Mouse (Mus musculus): ENCODE measurements around the gene Rps29. TPM values are rescaled to one million over a fixed set of nuclear protein-coding genes. Genes with fewer than 3 reads are reported as not detected.
"Not testable (repeated sequence)": the region's sequence is repeated elsewhere in the genome, so short reads cannot be mapped to it uniquely, and the experiment has no call there.

The Rps29 gene
- 1,249 and 1,400 TPM in 2 replicates for polyA plus RNA-seq (2014; fragmentation: Nextera tagmentation; extraction: Ambion mirVana)

GRCm38 (mm10) chr12:69158765-69159577, at the start of gene Rps29:
Rps29 (minus strand) TSS chr12:69159186.
- ATAC-seq (replicated peaks; ENCODE audit: insufficient number of reproducible peaks, low FRiP score, low TSS enrichment), result peak; percentile 98

GRCm38 (mm10) chr12:69208520-69208919, 49.5 kb upstream of the Rps29 start:
- no peak for ATAC-seq (replicated peaks; ENCODE audit: insufficient number of reproducible peaks, low FRiP score, low TSS enrichment)
- Histone ChIP-seq H3K27ac (ENCODE audit: low read depth, low read length) (no peak overlapping the region), H3K36me3 (ENCODE audit: control insufficient read depth, insufficient read depth, low read length) (peaks cover 5% of the 10 kb centered on the region), H3K4me2 (no peak overlapping the region), H3K9ac (ENCODE audit: low read depth, low read length) (no peak overlapping the region), H3K4me1 (ENCODE audit: control insufficient read depth, insufficient read depth, low read length) (no peaks in the 10 kb centered on the region), H3K27me3 (ENCODE audit: control insufficient read depth, insufficient read depth, low read length) (no peaks in the 10 kb centered on the region), H3K4me3 (ENCODE audit: low read depth, low read length) (no peak overlapping the region), H3K9me3 (replicated peaks; ENCODE audit: control insufficient read depth, low read length) (no peaks in the 10 kb centered on the region)
- WGBS (ENCODE audit: insufficient replicate concordance), result 85% methylated on average over 2 of the region's 2 CpGs

More at GRCm38 (mm10) chr12:69158765-69159577, at the start of gene Rps29:
- Histone ChIP-seq H3K4me3 (ENCODE audit: low read depth, low read length) (peak within 1 kb of the TSS; percentile 79), H3K27ac (ENCODE audit: low read depth, low read length) (peak within 1 kb of the TSS; percentile 91), H3K4me2 (peak within 1 kb of the TSS; percentile 74), H3K36me3 (ENCODE audit: control insufficient read depth, insufficient read depth, low read length) (peaks cover 18% of the 10 kb centered on the region), H3K9ac (ENCODE audit: low read depth, low read length) (peak within 1 kb of the TSS; percentile 95)
- WGBS (ENCODE audit: insufficient replicate concordance), result under 1% methylated on average over 56 of the region's 68 CpGs
- not testable (repeated sequence) for H3K9me3 ChIP-seq (replicated peaks; ENCODE audit: control insufficient read depth, low read length); H3K4me1 ChIP-seq (ENCODE audit: control insufficient read depth, insufficient read depth, low read length); H3K27me3 ChIP-seq (ENCODE audit: control insufficient read depth, insufficient read depth, low read length)

DNA sequence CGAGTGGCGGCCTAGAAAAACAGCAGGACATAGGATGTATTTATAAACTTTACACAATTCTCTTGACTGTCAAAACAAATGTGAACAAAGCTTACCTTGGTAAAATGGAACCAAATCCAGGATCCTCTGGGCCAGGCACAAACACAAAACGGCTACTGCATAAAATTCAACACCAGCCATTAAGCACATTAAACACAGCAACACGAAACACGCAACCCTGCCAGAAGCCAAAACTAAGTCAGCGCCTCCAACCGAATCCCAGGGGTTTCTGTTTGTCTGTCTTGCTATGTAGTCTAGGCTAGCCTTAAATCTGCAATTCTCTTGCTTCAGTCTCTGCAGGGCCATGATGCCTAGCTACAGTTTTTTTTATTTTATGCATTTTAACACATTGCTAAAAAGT, 48.9 kb upstream of the Rps29 start:
- Histone ChIP-seq H3K4me3 (ENCODE audit: low read depth, low read length) (no peak overlapping the region), H3K9me3 (replicated peaks; ENCODE audit: control insufficient read depth, low read length) (no peaks in the 10 kb centered on the region), H3K27ac (ENCODE audit: low read depth, low read length) (no peak overlapping the region), H3K9ac (ENCODE audit: low read depth, low read length) (no peak overlapping the region), H3K27me3 (ENCODE audit: control insufficient read depth, insufficient read depth, low read length) (no peaks in the 10 kb centered on the region), H3K4me1 (ENCODE audit: control insufficient read depth, insufficient read depth, low read length) (no peaks in the 10 kb centered on the region), H3K36me3 (ENCODE audit: control insufficient read depth, insufficient read depth, low read length) (peaks cover 3% of the 10 kb centered on the region), H3K4me2 (no peak overlapping the region)
- 95% methylated on average over 7 of the region's 7 CpGs for WGBS (ENCODE audit: insufficient replicate concordance)
- no peak for ATAC-seq (replicated peaks; ENCODE audit: insufficient number of reproducible peaks, low FRiP score, low TSS enrichment)

DNA sequence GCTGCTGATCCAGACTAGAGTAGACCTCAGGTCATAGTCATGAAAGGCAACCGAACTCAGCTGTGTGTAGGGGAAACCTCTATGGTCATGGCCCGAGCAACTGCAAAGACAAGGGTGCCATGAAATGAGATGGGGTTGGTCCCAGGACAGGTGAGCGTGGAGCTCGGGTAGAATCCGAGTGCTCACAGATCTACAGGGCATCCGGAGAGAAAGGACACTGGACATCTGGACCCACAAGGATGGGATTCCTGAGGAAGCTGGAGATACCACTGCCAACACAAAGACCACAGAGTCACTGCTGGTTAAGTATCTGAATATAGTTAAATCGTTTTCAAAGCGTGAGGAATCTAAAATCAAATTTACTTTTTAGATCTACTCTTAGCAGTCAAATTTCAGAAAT, 48.4 kb upstream of the Rps29 start:
- Histone ChIP-seq H3K36me3 (ENCODE audit: control insufficient read depth, insufficient read depth, low read length) (peaks cover 3% of the 10 kb centered on the region), H3K9me3 (replicated peaks; ENCODE audit: control insufficient read depth, low read length) (no peaks in the 10 kb centered on the region), H3K9ac (ENCODE audit: low read depth, low read length) (no peak overlapping the region), H3K4me2 (no peak overlapping the region), H3K4me1 (ENCODE audit: control insufficient read depth, insufficient read depth, low read length) (no peaks in the 10 kb centered on the region), H3K27ac (ENCODE audit: low read depth, low read length) (no peak overlapping the region), H3K27me3 (ENCODE audit: control insufficient read depth, insufficient read depth, low read length) (no peaks in the 10 kb centered on the region), H3K4me3 (ENCODE audit: low read depth, low read length) (no peak overlapping the region)
- ATAC-seq (replicated peaks; ENCODE audit: insufficient number of reproducible peaks, low FRiP score, low TSS enrichment), result no peak
- 85% methylated on average over 8 of the region's 8 CpGs for whole genome bisulfite sequencing (ENCODE audit: insufficient replicate concordance)

GRCm38 (mm10) chr12:69204052-69204833, 45.3 kb upstream of the Rps29 start, which contains the start of gene Gm49384:
Gm49384 (minus strand) TSS chr12:69204267.
- H3K36me3 ChIP-seq (ENCODE audit: control insufficient read depth, insufficient read depth, low read length), result peaks cover 9% of the 10 kb centered on the region
- H3K27ac ChIP-seq (ENCODE audit: low read depth, low read length), result no peak within 1 kb of the TSS
- H3K4me1 ChIP-seq (ENCODE audit: control insufficient read depth, insufficient read depth, low read length), result no peaks in the 10 kb centered on the region
- H3K4me3 ChIP-seq (ENCODE audit: low read depth, low read length), result no peak within 1 kb of the TSS
- H3K27me3 ChIP-seq (ENCODE audit: control insufficient read depth, insufficient read depth, low read length), result no peaks in the 10 kb centered on the region
- no peak within 1 kb of the TSS for H3K4me2 ChIP-seq
- no peaks in the 10 kb centered on the region for H3K9me3 ChIP-seq (replicated peaks; ENCODE audit: control insufficient read depth, low read length)
- 86% methylated on average over 16 of the region's 16 CpGs for WGBS (ENCODE audit: insufficient replicate concordance)
- H3K9ac ChIP-seq (ENCODE audit: low read depth, low read length), result no peak within 1 kb of the TSS
- ATAC-seq (replicated peaks; ENCODE audit: insufficient number of reproducible peaks, low FRiP score, low TSS enrichment), result no peak

DNA sequence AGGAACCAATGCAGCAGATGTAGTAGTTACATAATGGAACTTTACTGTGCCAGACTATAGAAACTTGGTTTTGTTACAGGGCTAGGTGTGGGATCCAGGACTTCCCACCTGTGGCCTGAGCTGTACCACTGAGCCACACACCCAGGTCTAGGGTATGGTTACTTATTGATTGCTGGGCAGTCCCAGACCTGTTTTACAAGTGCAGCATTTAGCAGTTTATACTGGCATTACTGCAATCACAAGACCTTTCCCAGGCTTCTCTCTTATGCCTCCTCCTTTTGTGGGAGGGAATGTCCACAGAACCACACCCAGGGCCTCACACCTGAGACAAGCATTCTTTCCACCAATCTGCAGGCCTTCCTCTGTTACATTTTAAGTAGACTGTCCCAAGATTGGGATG, 40.0 kb upstream of the Rps29 start:
- peak overlapping the region; percentile 9; the same call in 1 of the 2 replicates for H3K4me2 ChIP-seq
- ATAC-seq (replicated peaks; ENCODE audit: insufficient number of reproducible peaks, low FRiP score, low TSS enrichment), result no peak

DNA sequence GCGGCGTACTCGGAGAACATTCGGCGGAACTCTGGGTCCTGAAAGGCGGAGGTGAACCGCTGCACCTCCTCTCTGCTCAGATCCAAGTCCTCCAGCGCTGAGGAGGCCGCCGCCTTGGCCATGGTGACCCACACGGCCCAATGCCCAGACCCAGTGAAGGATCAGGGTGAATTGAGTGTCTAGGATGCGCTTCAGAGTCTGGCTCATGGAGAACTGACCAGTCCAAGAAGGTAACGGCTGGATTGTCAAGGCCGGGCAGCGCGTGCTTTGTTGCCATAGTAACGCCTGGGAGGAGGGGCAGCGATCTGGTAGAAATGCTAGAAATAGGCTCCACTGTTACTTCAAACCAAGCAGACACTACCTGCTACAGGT, 39.2 kb upstream of the Rps29 start, which contains the start of gene Dnaaf2:
Gene Dnaaf2, minus strand, starts transcription at position 266 of the 372 bp plus-strand sequence.
- ATAC-seq (replicated peaks; ENCODE audit: insufficient number of reproducible peaks, low FRiP score, low TSS enrichment), result peak; percentile 33
- Histone ChIP-seq H3K4me2 (peak within 1 kb of the TSS; percentile 99), H3K27ac (ENCODE audit: low read depth, low read length) (peak within 1 kb of the TSS; percentile 81), H3K9ac (ENCODE audit: low read depth, low read length) (peak within 1 kb of the TSS; percentile 93), H3K9me3 (replicated peaks; ENCODE audit: control insufficient read depth, low read length) (no peaks in the 10 kb centered on the region), H3K27me3 (ENCODE audit: control insufficient read depth, insufficient read depth, low read length) (no peaks in the 10 kb centered on the region), H3K4me1 (ENCODE audit: control insufficient read depth, insufficient read depth, low read length) (peaks cover 14% of the 10 kb centered on the region), H3K4me3 (ENCODE audit: low read depth, low read length) (peak within 1 kb of the TSS; percentile 97), H3K36me3 (ENCODE audit: control insufficient read depth, insufficient read depth, low read length) (peaks cover 6% of the 10 kb centered on the region; the same call in 1 of the 2 replicates)
- WGBS (ENCODE audit: insufficient replicate concordance), result 0% methylated on average over 18 of the region's 18 CpGs

More for the DNA sequence above, 40.0 kb upstream of the Rps29 start:
- Histone ChIP-seq H3K9ac (ENCODE audit: low read depth, low read length) (no peak overlapping the region), H3K27ac (ENCODE audit: low read depth, low read length) (no peak overlapping the region), H3K4me1 (ENCODE audit: control insufficient read depth, insufficient read depth, low read length) (peaks cover 14% of the 10 kb centered on the region), H3K27me3 (ENCODE audit: control insufficient read depth, insufficient read depth, low read length) (no peaks in the 10 kb centered on the region), H3K9me3 (replicated peaks; ENCODE audit: control insufficient read depth, low read length) (no peaks in the 10 kb centered on the region), H3K4me3 (ENCODE audit: low read depth, low read length) (no peak overlapping the region), H3K36me3 (ENCODE audit: control insufficient read depth, insufficient read depth, low read length) (peaks cover 6% of the 10 kb centered on the region; the same call in 1 of the 2 replicates)

DNA sequence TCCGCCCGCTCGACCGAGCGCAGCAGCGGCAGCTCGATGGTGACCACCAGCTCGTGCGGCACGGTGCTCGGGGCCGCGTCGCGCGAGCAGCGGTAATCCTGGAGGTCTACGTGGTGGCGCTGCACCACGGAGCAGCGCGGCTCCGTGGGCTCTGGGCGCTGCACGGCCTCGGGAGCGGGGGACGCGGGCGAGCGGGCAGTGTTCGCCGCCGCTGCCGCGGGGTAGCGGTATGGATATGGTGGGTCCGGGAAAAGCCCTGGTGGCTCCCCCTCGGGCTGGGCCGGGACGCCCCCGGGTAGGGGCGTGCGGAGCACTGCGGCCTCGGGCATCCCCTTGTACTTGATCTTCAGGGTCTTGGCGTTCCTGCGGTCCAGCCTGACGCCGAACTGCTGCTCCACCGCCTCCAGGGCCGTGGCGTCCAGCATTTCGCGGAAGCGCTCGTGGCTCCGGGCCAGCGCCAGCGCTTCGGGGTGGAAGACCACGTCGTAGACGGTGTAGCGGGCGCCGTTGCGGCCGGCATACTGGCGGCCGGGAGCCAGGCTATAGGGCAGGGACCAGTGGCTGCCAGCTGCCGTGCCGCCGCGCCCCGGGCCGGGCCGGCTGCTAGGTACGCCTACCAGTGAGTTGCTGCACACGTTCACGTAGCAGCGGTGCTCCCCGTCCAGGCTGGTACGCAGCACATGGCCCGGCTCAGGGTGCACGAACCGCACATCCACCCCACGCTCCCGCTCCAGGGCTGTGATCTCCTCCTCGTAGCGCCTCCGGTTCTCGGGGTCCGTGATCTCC, 38.6 kb upstream of the Rps29 start:
- H3K27me3 ChIP-seq (ENCODE audit: control insufficient read depth, insufficient read depth, low read length), result no peaks in the 10 kb centered on the region
- peaks cover 6% of the 10 kb centered on the region; the same call in 1 of the 2 replicates for H3K36me3 ChIP-seq (ENCODE audit: control insufficient read depth, insufficient read depth, low read length)
- H3K9me3 ChIP-seq (replicated peaks; ENCODE audit: control insufficient read depth, low read length), result no peaks in the 10 kb centered on the region
- H3K27ac ChIP-seq (ENCODE audit: low read depth, low read length), result peak overlapping the region; percentile 81
- WGBS (ENCODE audit: insufficient replicate concordance), result under 1% methylated on average over 94 of the region's 94 CpGs
- peak overlapping the region; percentile 97 for H3K4me3 ChIP-seq (ENCODE audit: low read depth, low read length)
- peak overlapping the region; percentile 99 for H3K4me2 ChIP-seq
- peaks cover 14% of the 10 kb centered on the region for H3K4me1 ChIP-seq (ENCODE audit: control insufficient read depth, insufficient read depth, low read length)
- peak overlapping the region; percentile 93 for H3K9ac ChIP-seq (ENCODE audit: low read depth, low read length)
- peak; percentile 73 for ATAC-seq (replicated peaks; ENCODE audit: insufficient number of reproducible peaks, low FRiP score, low TSS enrichment)

All from heart, embryonic 11.5 days (tissue).